Mouse (Mus musculus): ENCODE results near the gene Ubxn11. TPM values are rescaled to one million over a fixed set of nuclear protein-coding genes. Genes with fewer than 3 reads are reported as not detected.

Gene Ubxn11
- polyA plus RNA-seq, 1 experiment from 2014 or later = 6.6 TPM

GRCm38 (mm10) chr4:134112403-134112802, 10.0 kb downstream of the Ubxn11 start:
- no peak overlapping the region for H3K27ac ChIP-seq (replicated peaks)
- ATAC-seq (ENCODE audit: low FRiP score, low read depth) = no peak
- H3K4me1 ChIP-seq = peaks cover 14% of the 10 kb centered on the region
- H3K4me2 ChIP-seq (replicated peaks) = no peak overlapping the region
- no peaks in the 10 kb centered on the region for H3K27me3 ChIP-seq
- no peak overlapping the region for H3K4me3 ChIP-seq
- WGBS = 87% methylated on average over 6 of the region's 6 CpGs
- H3K9me3 ChIP-seq = no peaks in the 10 kb centered on the region
- H3K9ac ChIP-seq (replicated peaks) = no peak overlapping the region
- H3K36me3 ChIP-seq = no peaks in the 10 kb centered on the region

GRCm38 (mm10) chr4:134113356-134113994, 11.1 kb downstream of the Ubxn11 start:
- Histone ChIP-seq H3K27me3 (no peaks in the 10 kb centered on the region), H3K4me2 (replicated peaks) (no peak overlapping the region), H3K4me3 (no peak overlapping the region), H3K9ac (replicated peaks) (0 out of 2 replicates have a peak overlapping the region, but pooled peaks have one; percentile 12), H3K27ac (replicated peaks) (no peak overlapping the region), H3K9me3 (no peaks in the 10 kb centered on the region), H3K36me3 (no peaks in the 10 kb centered on the region), H3K4me1 (peaks cover 14% of the 10 kb centered on the region)
- peak; percentile 71; the same call in 1 of the 2 replicates for ATAC-seq (ENCODE audit: low FRiP score, low read depth)
- WGBS = 46% methylated on average over 10 of the region's 10 CpGs

GRCm38 (mm10) chr4:134114038-134114437, 11.7 kb downstream of the Ubxn11 start:
- no peak for ATAC-seq (ENCODE audit: low FRiP score, low read depth)
- Histone ChIP-seq H3K4me1 (peaks cover 14% of the 10 kb centered on the region), H3K4me3 (no peak overlapping the region), H3K9ac (replicated peaks) (no peak overlapping the region), H3K9me3 (no peaks in the 10 kb centered on the region), H3K4me2 (replicated peaks) (no peak overlapping the region), H3K27me3 (no peaks in the 10 kb centered on the region), H3K36me3 (no peaks in the 10 kb centered on the region), H3K27ac (replicated peaks) (no peak overlapping the region)
- WGBS = 87% methylated on average over 4 of the region's 4 CpGs

- WGBS = 87% methylated on average over 16 of the region's 16 CpGs
- Histone ChIP-seq H3K27me3 (no peaks in the 10 kb centered on the region), H3K27ac (replicated peaks) (no peak overlapping the region), H3K36me3 (no peaks in the 10 kb centered on the region), H3K4me3 (no peak overlapping the region), H3K4me2 (replicated peaks) (no peak overlapping the region), H3K9ac (replicated peaks) (no peak overlapping the region), H3K4me1 (peaks cover 14% of the 10 kb centered on the region), H3K9me3 (no peaks in the 10 kb centered on the region)
- no peak for ATAC-seq (ENCODE audit: low FRiP score, low read depth)
Observed at GRCm38 (mm10) chr4:134115215-134116144, 13.1 kb downstream of the Ubxn11 start.

- 95% methylated on average over 2 of the region's 2 CpGs for WGBS
Observed at GRCm38 (mm10) chr4:134116501-134116900, 14.1 kb downstream of the Ubxn11 start.

GRCm38 (mm10) chr4:134117012-134117411, 14.6 kb downstream of the Ubxn11 start:
- peaks cover 14% of the 10 kb centered on the region for H3K4me1 ChIP-seq
- no peak overlapping the region for H3K4me2 ChIP-seq (replicated peaks)
- no peak overlapping the region for H3K9ac ChIP-seq (replicated peaks)
- no peak overlapping the region for H3K4me3 ChIP-seq
- H3K9me3 ChIP-seq = no peaks in the 10 kb centered on the region
- H3K27me3 ChIP-seq = no peaks in the 10 kb centered on the region
- no peaks in the 10 kb centered on the region for H3K36me3 ChIP-seq
- no peak overlapping the region for H3K27ac ChIP-seq (replicated peaks)
- no peak for ATAC-seq (ENCODE audit: low FRiP score, low read depth)
- WGBS = 90% methylated on average over 8 of the region's 8 CpGs

More at GRCm38 (mm10) chr4:134116501-134116900, 14.1 kb downstream of the Ubxn11 start:
- Histone ChIP-seq H3K4me2 (replicated peaks) (no peak overlapping the region), H3K27ac (replicated peaks) (no peak overlapping the region), H3K9me3 (no peaks in the 10 kb centered on the region), H3K36me3 (no peaks in the 10 kb centered on the region), H3K4me3 (no peak overlapping the region), H3K4me1 (peaks cover 14% of the 10 kb centered on the region), H3K27me3 (no peaks in the 10 kb centered on the region), H3K9ac (replicated peaks) (no peak overlapping the region)
- ATAC-seq (ENCODE audit: low FRiP score, low read depth) = no peak

- peaks cover 7% of the 10 kb centered on the region for H3K4me1 ChIP-seq
- H3K27me3 ChIP-seq = no peaks in the 10 kb centered on the region
- no peak overlapping the region for H3K9ac ChIP-seq (replicated peaks)
- H3K36me3 ChIP-seq = no peaks in the 10 kb centered on the region
- H3K9me3 ChIP-seq = no peaks in the 10 kb centered on the region
- no peak overlapping the region for H3K27ac ChIP-seq (replicated peaks)
- no peak for ATAC-seq (ENCODE audit: low FRiP score, low read depth)
- WGBS = 73% methylated on average over 14 of the region's 14 CpGs
- H3K4me3 ChIP-seq = no peak overlapping the region
- H3K4me2 ChIP-seq (replicated peaks) = no peak overlapping the region
Observed at GRCm38 (mm10) chr4:134118126-134118800, 15.9 kb downstream of the Ubxn11 start.

GRCm38 (mm10) chr4:134119042-134119441, 16.7 kb downstream of the Ubxn11 start:
- no peaks in the 10 kb centered on the region for H3K9me3 ChIP-seq
- H3K4me3 ChIP-seq = no peak overlapping the region
- no peak for ATAC-seq (ENCODE audit: low FRiP score, low read depth)
- no peaks in the 10 kb centered on the region for H3K27me3 ChIP-seq
- H3K9ac ChIP-seq (replicated peaks) = no peak overlapping the region
- H3K36me3 ChIP-seq = no peaks in the 10 kb centered on the region
- H3K4me1 ChIP-seq = 0 out of 2 replicates have a peak, but pooled peaks cover 1% of the 10 kb centered on the region
- WGBS = 72% methylated on average over 5 of the region's 5 CpGs
- no peak overlapping the region for H3K27ac ChIP-seq (replicated peaks)
- H3K4me2 ChIP-seq (replicated peaks) = no peak overlapping the region

- WGBS = 62% methylated on average over 9 of the region's 9 CpGs
- Histone ChIP-seq H3K4me2 (replicated peaks) (no peak overlapping the region), H3K9me3 (no peaks in the 10 kb centered on the region), H3K36me3 (no peaks in the 10 kb centered on the region), H3K27ac (replicated peaks) (no peak overlapping the region), H3K4me1 (0 out of 2 replicates have a peak, but pooled peaks cover 3% of the 10 kb centered on the region), H3K4me3 (no peak overlapping the region), H3K9ac (replicated peaks) (no peak overlapping the region), H3K27me3 (no peaks in the 10 kb centered on the region)
- ATAC-seq (ENCODE audit: low FRiP score, low read depth) = no peak
Observed at GRCm38 (mm10) chr4:134119644-134120043, 17.3 kb downstream of the Ubxn11 start.

- H3K27me3 ChIP-seq = no peaks in the 10 kb centered on the region
- H3K9me3 ChIP-seq = no peaks in the 10 kb centered on the region
- H3K9ac ChIP-seq (replicated peaks) = no peak overlapping the region
- WGBS = 82% methylated on average over 6 of the region's 6 CpGs
- no peak overlapping the region for H3K27ac ChIP-seq (replicated peaks)
- no peak for ATAC-seq (ENCODE audit: low FRiP score, low read depth)
- H3K4me1 ChIP-seq = 0 out of 2 replicates have a peak, but pooled peaks cover 3% of the 10 kb centered on the region
- H3K36me3 ChIP-seq = no peaks in the 10 kb centered on the region
- no peak overlapping the region for H3K4me2 ChIP-seq (replicated peaks)
- no peak overlapping the region for H3K4me3 ChIP-seq
Observed at GRCm38 (mm10) chr4:134120192-134120805, 17.9 kb downstream of the Ubxn11 start.

- no peaks in the 10 kb centered on the region for H3K36me3 ChIP-seq
- H3K27ac ChIP-seq (replicated peaks) = no peak overlapping the region
- no peaks in the 10 kb centered on the region for H3K27me3 ChIP-seq
- no peak for ATAC-seq (ENCODE audit: low FRiP score, low read depth)
- H3K9ac ChIP-seq (replicated peaks) = no peak overlapping the region
- 0 out of 2 replicates have a peak, but pooled peaks cover 3% of the 10 kb centered on the region for H3K4me1 ChIP-seq
- 88% methylated on average over 4 of the region's 4 CpGs for WGBS
- H3K4me3 ChIP-seq = no peak overlapping the region
- no peak overlapping the region for H3K4me2 ChIP-seq (replicated peaks)
- no peaks in the 10 kb centered on the region for H3K9me3 ChIP-seq
Observed at GRCm38 (mm10) chr4:134120916-134121315, 18.5 kb downstream of the Ubxn11 start.

Measured in midbrain, embryonic 12.5 days (tissue).